Mouse (Mus musculus): ENCODE measurements around the gene Slc39a7.
A peak's percentile ranks its signal among the peaks of the same experiment; 100 is the strongest.

Slc39a7 gene

DNA sequence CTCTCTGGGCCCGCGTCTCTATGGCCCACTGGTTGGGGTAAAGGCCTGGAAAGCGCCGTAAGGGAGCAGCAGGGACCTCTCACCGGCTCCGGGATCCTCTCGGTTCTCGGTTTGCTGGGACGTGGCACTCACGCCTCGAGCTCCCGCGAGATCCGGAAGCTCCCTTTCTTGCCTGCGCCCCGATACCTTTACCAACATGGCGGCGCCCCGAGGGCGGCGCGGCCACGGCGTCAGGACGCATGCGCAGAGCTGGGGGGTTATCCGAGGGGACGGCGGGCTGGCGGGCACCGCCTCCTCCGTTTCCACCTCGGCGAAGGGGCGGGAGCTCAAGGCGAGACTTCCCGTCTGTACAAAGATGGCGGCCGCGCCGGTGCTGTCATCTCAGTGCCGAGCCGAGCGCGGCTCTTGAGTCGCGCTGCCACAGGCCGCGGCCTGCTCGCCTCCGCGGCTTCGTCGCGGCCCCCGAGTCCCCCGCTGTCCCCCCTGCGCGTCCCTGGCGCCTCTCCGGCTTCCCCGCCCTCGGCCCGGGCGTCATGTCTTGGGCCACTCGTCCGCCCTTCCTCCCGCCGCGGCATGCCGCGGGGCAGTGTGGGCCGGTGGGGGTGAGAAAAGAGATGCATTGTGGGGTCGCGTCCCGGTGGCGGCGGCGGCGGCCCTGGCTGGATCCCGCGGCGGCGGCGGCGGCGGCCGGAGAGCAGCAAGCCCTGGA, at the start of gene Slc39a7, which contains the start of gene Rxrb:
TSS of gene Slc39a7 (minus strand) at position 218 of the 709 bp plus-strand sequence.
TSS of gene Rxrb (plus strand) at position 348 of the 709 bp plus-strand sequence.
- DNase-seq (ENCODE audit: low spot score in 2 of 2), result peak; percentile 99 to 100

DNA sequence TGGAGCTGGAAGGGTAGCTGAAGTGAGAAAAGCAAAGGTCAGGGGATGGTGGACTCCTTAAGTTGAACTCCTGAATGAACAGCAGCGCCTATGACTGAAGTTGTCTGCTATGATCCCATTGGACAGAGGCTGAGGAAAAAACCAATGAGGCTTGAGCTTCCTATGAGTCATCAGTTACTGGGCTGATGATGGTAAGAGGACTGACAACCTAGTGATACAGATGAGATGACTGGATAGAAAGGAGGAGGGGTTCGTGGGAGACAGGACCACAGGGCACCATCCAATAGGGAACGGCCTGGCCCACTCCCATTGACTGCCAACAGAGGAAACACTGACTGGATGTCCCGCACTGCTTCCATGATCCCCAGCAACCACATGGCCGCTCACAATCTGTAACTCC, 48.1 kb upstream of the Slc39a7 start:
- peak in 1 of 2 experiments; percentile 27 for DNase-seq (ENCODE audit: low spot score in 2 of 2)

DNA sequence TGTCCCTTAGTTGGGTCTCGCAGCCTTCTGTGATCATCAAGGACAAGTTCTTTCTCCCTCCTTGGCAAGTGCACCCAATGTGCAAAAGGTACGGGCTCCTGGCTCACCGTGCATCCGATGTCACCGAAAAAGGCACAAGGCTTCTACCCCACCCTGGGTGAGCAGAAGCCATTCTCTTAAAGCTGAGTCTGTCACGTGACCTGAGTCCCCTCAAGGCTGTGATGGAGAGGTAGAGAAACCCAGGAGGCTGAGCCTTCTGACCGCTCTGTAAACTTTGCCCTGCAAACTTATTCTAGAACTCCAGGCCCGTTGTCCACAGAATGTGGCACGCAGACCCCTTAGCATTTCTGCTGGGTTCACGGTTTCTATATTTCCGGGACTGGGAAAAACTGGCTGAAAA, 47.5 kb upstream of the Slc39a7 start:
- no peak for DNase-seq (ENCODE audit: low spot score in 2 of 2)

DNA sequence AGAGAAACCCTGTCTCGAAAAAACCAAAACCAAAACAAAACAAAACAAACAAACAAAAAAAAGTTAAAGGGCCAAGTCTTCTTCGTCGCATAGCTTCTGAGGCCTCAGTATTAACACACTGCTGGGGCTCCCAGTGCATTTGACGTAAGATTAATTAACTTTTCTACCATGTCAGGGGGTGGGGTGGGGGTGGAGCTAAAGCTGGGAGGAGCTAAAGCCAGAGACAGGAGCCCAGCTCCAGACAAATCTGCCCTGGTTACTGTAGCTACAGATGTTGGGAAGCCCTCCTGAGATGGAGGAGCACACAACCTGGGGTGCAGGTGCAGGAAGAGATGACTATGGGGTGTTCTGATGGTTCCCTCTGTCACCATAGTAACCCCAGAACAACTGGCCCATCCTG, 46.7 kb upstream of the Slc39a7 start:
- DNase-seq (ENCODE audit: low spot score in 2 of 2), result no peak

DNA sequence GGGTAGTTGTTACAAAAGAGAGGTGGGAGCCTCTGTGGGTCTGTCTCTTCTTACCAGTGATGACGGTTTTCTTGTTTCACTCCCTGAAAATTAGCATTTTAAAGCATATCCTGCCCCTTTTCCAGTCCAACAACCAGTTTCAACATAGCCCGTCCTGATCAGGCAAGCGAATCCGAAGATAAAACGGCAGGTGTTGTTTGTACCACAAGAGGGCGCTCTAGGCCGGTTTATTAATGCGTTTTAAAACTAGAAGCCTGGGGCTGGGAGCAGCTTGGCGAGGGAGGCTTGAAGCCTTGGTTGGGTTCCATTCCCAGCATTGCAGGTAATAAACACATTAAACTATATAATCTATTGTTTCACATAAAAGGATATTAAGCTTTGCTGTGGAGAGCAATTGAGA, 46.1 kb upstream of the Slc39a7 start:
- DNase-seq (ENCODE audit: low spot score in 2 of 2), result peak; percentile 46 to 80

DNA sequence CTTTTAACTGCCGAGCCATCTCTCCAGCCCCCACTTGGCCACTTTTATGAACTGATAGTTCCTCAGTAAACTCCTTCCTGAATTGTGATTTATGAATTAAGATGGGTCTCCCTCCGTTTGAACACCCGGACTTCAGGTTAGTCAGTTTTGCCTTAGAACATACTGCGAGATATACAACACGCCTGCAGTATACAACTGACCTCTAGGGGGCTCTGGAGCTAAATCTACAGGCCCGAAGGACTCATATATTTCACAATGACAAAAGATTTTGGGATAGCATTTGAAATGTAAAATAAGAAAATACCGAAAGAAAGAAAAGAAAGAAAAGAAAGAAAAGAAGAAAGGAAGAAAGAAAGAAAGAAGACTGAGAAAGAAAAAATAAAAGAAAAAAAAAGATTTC, 43.8 kb upstream of the Slc39a7 start:
- peak in 1 of 2 experiments; percentile 73 for DNase-seq (ENCODE audit: low spot score in 2 of 2)

DNA sequence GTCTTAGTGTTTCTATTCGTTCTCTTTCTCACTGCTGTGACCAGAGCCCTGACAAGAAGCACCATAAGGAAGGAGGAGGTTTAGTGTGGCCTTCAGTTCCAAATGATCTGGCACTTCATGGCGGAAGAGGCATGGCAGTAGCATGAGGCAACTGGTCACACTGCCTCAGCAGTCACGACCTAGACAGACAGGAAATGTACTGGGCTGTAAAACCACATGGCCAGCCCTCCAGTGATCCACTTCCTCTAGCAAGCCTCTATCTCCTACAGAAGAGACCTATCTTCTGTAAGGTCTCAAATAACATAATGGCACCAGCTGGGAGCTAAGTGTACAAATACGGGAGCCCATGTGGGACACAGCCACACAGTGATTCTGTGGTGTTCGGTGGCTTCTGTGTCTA, 40.6 kb upstream of the Slc39a7 start:
- no peak for DNase-seq (ENCODE audit: low spot score in 2 of 2)

DNA sequence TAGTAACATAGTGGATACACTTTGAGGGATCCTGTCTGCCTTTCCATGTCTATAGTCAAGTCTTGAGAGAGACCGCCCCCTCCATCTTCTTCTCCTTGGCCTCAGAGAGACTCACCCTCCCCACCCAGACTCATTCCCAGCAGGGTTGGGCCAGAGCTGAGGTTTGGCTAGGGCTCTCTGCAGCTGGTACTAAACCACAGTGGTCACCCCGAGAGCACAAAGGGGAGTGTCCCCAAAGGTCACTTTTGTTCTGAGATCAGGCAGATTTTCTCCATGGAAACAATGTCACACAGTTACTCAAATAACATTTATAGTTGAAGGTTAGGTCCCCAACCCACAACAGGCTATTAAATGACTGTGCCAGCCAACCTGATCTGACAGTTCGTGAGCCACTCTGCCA, 37.4 kb upstream of the Slc39a7 start:
- DNase-seq (ENCODE audit: low spot score in 2 of 2), result no peak

DNA sequence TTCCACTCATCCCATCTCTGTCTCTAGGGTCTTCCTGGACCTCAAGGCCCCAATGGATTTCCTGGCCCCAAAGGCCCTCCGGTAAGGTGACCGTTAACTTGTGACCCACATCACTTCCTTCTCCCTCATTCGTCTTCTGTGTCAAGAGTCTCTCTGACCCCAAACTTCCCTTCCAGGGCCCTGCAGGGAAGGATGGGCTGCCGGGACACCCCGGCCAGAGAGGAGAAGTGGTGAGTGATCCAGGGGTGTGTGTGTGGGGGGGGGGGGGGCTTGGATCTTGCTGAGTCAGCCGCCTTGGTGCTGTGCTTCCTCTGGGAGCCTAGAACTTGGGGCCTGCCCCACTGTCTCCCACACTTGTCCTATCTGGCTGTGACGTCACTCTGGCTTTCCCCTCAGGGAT, 25.7 kb upstream of the Slc39a7 start:
- DNase-seq (ENCODE audit: low spot score in 2 of 2), result no peak

DNA sequence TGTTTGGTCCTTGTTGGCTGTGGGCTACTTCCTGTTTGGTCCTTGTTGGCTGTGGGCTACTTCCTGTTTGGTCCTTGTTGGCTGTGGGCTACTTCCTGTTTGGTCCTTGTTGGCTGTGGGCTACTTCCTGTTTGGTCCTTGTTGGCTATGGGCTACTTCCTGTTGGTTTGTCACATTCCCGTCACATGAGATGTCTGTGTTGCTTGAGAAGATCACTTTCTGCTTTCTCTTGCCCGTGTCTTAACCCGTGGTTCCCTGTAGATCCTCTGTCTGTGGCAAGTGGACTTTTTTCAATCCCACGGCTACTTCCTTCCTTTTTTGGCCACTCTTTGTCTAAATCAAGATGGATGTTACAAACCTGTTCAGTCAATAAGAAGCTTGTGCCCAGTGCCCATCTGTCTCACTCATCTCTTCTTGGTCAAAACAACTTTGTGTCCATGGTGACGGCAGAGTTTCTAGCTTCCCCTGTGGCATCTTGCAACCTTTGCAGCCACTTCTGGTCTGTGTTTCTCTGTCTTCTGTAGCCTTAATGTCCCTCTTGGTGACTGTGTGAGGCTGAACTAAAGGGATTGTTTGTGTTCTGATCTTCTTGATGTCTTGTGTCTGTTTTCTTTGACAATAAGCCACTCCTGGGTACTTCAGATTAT, 16.0 kb upstream of the Slc39a7 start:
- DNase-seq (ENCODE audit: low spot score in 2 of 2), result no peak

DNA sequence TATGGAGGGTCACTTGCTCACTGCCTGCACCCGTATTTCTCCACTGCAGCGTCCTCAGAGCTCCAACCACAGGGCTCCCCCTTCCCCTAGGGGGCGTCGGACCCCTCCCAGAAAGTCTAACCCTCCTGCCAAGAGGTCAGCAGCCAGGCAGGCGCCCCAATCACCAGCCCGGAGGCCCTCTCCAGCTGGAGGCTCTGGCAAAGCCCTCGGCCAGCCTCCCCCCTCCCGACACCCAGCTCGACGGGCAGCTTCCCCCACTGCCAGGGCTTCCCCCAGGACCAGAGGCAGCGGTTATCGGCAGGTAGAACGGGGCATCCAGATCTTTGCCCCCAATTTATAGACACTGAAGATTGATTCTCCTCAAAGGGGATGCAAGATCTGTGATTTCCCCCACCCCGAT, 14.5 kb upstream of the Slc39a7 start:
- no peak for DNase-seq (ENCODE audit: low spot score in 2 of 2)

DNA sequence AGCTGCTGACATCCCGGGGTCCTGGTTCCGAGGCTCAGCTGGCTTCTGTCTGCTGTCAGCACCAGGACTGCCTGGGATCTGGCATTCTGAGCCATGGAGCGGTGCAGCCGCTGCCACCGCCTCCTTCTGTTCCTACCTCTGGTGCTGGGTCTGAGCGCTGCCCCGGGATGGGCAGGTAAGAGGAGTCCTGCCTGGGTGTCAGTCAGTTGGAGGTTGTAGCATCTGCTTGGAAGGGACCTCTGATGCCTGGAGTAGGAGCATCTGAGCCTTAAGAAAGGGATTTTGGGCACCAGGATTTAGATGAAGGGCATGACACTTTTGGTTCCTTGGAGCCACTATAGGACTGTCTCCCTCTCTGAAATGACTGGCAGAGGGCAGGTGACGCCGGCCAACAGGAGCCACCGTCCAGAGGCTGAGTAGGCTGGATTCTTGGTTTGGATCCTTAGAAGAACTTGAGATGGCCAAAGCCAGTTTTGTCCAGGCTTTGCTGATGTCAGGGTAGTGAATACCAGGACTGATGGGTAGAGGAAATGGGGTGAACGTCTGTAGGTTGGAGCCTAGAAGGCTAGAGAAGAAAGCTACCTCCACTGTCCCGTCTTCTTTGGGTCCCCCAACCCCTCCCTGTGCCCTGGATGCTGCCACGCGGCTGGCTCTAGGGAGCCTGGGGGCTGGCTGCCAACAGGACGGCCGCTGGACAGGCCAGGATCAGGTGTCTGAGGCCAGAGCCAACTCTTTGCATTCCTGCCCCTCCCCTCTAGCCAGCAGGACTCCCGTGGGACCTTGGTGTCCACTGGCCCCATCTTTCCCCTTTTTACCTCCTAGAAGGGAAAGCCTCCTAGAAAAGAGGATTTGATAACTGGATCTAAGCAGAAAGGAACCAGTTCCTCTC, 8.3 kb upstream of the Slc39a7 start:
- DNase-seq (ENCODE audit: low spot score in 2 of 2), result no peak

DNA sequence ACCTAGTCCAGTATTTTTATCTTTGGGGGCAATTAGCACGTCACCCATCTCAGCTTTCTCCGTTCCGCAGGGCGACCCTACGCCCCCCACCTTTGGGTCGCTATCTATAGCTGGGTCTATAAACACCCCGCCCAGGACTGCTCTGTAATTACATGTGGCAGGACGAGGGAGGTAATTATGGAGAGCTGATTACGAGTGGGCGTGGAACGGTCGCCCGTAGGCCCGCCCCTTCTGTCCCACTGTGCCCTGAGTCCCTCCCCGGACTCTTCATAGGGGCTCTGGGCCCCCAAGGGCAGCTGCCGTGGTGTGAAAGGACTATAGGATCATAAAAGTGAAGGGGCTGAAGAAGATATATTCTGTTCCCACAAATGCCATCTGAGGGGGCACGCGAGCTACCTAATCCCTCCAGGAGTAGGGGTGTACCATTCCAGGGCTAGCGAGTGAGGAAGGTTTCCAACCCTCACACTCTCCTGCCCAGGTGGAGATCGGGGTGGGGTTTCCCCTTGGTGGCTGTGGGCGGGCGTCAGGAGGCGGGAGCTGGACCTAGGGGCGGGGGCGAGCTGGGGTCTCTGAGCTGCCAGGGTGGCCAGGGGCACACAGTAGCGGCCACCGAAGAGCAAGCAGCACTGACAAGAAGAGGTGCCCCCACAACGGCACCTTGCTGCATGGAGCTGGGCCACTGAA, 7.5 kb upstream of the Slc39a7 start, which contains the start of gene Col11a2:
TSS of gene Col11a2 (plus strand) at position 560 of the 684 bp plus-strand sequence.
- DNase-seq (ENCODE audit: low spot score in 2 of 2), result no peak

DNA sequence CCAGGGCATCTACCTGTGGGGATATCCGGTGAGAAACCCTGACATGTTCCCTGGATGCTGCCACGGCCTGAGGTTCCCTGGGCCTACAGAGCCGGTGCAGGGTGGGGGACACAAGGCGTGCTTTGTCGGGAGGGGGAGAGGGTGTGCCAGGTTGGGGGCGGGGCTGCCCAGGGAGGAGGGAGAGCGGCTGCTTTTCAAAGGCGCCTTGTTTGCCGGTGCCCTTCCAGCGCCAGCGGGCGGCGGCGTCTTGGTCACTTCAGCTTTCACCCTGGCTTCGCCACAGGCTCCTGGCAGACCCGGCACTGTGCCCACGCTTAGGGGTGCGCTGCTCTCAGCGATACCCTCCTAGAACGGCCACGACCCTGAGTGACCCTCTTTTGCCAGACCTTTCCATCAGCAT, 7.0 kb upstream of the Slc39a7 start:
- DNase-seq (ENCODE audit: low spot score in 2 of 2), result no peak

DNA sequence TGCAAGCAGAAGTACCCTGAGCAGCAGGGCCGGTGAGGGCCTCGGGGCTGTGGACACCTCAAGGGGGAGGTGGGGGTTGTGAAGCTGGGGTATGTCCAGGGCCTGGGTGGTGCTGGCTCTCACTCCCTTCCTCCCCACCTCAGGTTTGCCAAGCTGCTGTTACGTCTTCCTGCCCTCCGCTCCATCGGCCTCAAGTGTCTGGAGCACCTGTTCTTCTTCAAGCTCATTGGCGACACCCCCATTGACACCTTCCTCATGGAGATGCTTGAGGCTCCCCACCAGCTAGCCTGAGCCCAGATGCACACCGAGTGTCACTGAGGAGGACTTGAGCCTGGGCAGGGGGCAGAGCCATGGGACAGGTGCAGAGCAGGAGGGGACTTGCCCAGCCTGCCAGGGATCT, 5.8 kb upstream of the Slc39a7 start:
- no peak for DNase-seq (ENCODE audit: low spot score in 2 of 2)

DNA sequence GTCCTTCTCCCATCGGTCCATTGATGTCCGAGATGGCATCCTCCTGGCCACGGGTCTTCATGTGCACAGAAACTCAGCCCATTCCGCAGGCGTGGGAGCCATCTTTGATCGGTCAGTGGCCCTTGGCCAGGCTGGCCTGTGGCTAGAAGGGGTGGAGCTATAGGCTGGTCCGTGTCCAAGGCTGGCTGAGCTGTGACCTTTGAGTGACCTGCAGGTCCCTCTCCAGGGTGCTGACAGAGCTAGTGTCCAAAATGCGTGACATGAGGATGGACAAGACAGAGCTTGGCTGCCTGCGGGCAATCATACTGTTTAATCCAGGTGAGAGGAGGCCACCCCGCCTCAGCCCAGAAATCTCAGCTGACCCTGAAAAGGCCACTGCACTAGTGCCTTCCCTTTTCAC, 5.2 kb upstream of the Slc39a7 start:
- no peak for DNase-seq (ENCODE audit: low spot score in 2 of 2)

DNA sequence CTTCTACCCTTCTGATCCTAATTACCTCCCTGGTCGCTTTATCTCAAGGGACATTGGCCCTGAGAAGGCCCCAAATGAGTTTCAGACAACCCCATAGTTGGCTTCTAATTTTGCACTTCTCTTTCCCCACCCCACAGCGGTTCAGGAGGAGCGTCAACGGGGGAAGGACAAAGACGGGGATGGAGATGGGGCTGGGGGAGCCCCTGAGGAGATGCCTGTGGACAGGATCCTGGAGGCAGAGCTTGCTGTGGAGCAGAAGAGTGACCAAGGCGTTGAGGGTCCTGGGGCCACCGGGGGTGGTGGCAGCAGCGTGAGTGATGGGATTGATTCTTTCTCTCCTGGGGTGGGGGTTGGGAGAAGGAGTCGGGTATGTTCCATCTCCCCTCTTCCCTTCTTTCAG, 4.0 kb upstream of the Slc39a7 start:
- no peak for DNase-seq (ENCODE audit: low spot score in 2 of 2)

DNA sequence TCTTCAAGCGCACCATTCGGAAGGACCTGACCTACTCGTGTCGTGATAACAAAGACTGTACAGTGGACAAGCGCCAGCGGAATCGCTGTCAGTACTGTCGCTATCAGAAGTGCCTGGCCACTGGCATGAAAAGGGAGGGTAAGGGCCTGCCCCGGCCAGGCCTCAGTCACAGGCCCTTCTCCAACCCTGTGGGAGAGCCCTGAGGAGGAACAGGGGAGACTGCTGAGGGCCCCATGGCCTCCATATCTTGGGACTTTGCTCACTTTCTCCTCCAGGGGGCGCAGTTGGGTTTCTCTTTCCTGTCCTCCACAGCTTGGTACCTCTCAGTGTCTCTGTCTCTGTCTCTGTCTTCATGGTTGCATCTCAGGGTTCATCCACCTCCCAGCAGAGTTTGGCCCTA, 2.6 kb upstream of the Slc39a7 start:
- DNase-seq (ENCODE audit: low spot score in 2 of 2), result peak in 1 of 2 experiments; percentile 69

DNA sequence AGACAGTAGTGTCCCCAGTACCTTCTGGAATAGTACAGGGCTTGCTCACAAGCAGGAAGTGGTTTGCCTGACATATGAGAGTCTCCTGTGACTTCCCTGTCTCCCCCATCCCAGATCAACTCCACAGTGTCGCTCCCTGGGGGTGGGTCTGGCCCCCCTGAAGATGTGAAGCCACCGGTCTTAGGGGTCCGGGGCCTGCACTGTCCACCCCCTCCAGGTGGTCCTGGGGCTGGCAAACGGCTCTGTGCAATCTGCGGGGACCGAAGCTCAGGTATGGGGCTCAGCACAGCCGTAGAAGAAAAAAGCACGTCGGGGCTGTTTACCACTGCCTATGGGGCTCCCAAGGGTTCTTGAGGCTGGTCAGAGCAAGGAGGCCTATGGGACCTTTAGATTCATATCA, 2.0 kb upstream of the Slc39a7 start:
- no peak for DNase-seq (ENCODE audit: low spot score in 2 of 2)

DNA sequence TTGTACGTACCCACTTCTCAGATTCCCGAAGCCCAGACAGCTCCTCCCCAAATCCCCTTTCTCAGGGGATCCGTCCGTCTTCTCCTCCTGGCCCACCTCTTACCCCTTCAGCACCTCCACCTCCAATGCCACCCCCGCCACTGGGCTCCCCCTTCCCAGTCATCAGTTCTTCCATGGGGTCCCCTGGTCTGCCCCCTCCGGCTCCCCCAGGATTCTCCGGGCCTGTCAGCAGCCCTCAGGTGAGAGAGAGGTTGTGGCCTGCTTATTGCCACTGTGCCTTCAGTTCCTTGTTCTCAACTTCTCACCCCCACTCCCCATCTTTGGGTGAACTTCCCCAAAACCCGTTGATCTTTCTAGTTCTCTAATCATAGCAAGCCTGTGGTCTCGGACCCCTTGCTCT, 1.3 kb upstream of the Slc39a7 start:
- DNase-seq (ENCODE audit: low spot score in 2 of 2), result no peak

DNA sequence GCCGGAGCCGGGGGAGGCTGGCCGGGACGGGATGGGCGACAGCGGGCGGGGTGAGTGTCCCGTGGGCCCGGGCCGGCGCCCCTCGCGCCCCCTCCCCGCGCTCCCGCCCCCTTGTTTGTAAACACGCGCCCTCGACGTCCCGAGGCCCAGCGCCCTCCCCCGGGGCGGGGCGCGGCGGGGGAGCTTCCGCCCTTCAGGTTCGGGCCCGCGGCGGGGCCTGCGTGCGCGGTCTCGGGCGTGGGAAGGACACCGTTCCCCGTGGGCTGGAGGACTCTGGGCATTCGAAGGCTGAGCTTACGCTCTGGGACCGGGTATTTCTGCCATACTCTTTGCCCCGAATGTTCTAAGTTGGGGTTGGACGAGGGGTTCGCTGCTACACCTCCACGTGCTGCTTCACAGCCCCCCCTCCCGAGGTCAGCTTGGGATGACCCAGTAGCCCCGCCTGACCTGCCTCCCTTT, 721 bp upstream of the Slc39a7 start:
- no peak for DNase-seq (ENCODE audit: low spot score in 2 of 2)

DNA sequence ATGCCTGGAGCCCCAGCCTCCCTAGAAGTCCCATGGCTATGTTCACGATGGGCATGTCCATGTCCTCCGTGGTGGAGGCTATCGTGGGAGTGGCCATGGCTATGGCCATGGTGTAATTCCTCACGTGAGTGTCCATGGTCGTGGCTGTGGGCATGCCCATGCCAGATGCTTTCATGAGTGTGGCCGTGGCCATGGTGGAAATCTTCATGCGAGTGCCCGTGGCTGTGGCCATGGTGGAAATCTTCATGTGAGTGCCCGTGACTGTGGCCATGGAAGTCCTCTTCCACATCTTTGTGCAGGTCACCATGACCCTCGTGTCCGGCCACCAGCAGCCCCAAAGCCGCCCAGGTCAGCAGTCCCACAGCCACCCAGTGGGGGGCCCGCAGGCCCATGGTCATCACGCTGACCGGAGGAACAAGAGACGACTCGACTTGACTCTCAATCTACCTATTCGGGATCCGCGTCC, 588 bp downstream of the Slc39a7 start:
- DNase-seq (ENCODE audit: low spot score in 2 of 2), result peak in 1 of 2 experiments; percentile 20

All from cerebellum, postnatal 4 days (tissue).